Mouse (Mus musculus) C2C12 (cell line): Measurements from ENCODE around the gene Coq2. TPM values are rescaled to one million over a fixed set of nuclear protein-coding genes. Genes with fewer than 3 reads are reported as not detected.

Experiments used
- H3K27me3 ChIP-seq: one replicate; pipeline ENCODE4 v1.6.1; 2011; ENCODE audit not compliant: control insufficient read depth, insufficient read depth, insufficient read length
- H3K36me3 ChIP-seq: one replicate; pipeline ENCODE4 v1.6.1; 2011; ENCODE audit not compliant: control insufficient read depth, insufficient read depth
- H3K4me3 ChIP-seq: one replicate; pipeline ENCODE4 v1.5.1; 2011; ENCODE audit warnings: mild to moderate bottlenecking, control low read depth; ENCODE audit not compliant: poor library complexity, insufficient read depth, severe bottlenecking
- H3K79me2 ChIP-seq: one replicate; pipeline ENCODE4 v1.6.1; 2011; ENCODE audit not compliant: control insufficient read depth, insufficient read depth
- H3K79me3 ChIP-seq: one replicate; pipeline ENCODE4 v1.6.1; 2011; ENCODE audit warnings: low read depth, control low read depth
- H3ac ChIP-seq: one replicate; pipeline ENCODE3; 2011; ENCODE audit warnings: low read depth; ENCODE audit not compliant: control insufficient read depth, insufficient read length
- CEBPB ChIP-seq: IDR thresholded peaks from one replicate; pipeline ENCODE4 v1.6.1; 2011; ENCODE audit warnings: low read depth, mild to moderate bottlenecking, control low read depth, moderate library complexity
- CTCF ChIP-seq: IDR thresholded peaks from one replicate; pipeline ENCODE4 v1.5.1; 2011; ENCODE audit not compliant: control insufficient read depth, insufficient read depth, insufficient read length
- FOSL1 ChIP-seq: IDR thresholded peaks from one replicate; pipeline ENCODE4 v1.8.0; 2011; ENCODE audit warnings: mild to moderate bottlenecking, low read length; ENCODE audit not compliant: poor library complexity, insufficient read depth, severe bottlenecking
- MAX ChIP-seq: IDR thresholded peaks from one replicate; pipeline ENCODE4 v1.6.1; 2011; ENCODE audit warnings: mild to moderate bottlenecking, control low read depth
- MYOD1 ChIP-seq: IDR thresholded peaks from one replicate; pipeline ENCODE4 v1.6.1; 2011; ENCODE audit warnings: low read depth; ENCODE audit not compliant: control insufficient read depth, insufficient read length
- MYOG ChIP-seq: IDR thresholded peaks from one replicate; pipeline ENCODE4 v1.6.1; 2011; ENCODE audit not compliant: control insufficient read depth, insufficient read length; ENCODE audit errors: extremely low read depth
- USF1 ChIP-seq: IDR thresholded peaks from one replicate; pipeline ENCODE4 v1.6.1; 2011; ENCODE audit warnings: low read depth, mild to moderate bottlenecking, control low read depth, moderate library complexity
- polyA plus RNA-seq: library from polyadenylated mRNA; unstranded; fragments of >200 nt; fragmentation: generic; extraction: Trizol; gene quantifications from one replicate; pipeline ENCODE4 v1.2.1, GENCODE M21; 2012; ENCODE audit warnings: missing spikeins

Gene Coq2
- polyA plus RNA-seq, 1 experiment = 25.0 TPM

DNA sequence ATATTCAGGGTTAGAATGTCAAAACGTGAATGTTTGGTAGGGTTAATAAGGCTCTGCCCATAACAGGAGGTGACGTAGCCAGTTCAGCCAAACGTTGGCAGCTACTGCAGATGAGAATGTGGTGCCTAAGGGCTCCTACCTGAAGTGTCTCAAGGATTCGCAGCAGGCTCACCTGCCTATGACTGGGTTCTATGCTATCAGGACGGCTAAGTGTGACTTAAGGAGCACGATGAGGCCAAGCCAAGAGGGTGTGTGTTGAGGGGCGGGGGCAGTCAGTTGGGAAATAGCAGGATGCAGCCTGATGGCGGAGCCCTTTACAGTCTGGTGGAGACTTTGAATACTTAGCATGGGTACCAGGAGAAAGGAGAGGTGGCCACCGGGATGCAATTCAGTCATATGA lies 22.6 kb downstream of the Coq2 start:
- H3K79me2 ChIP-seq = no peaks in the 10 kb centered on the region
- no peaks in the 10 kb centered on the region for H3K79me3 ChIP-seq
- no peaks in the 10 kb centered on the region for H3K36me3 ChIP-seq
- TF ChIP-seq CEBPB (no peak), MYOD1 (no peak), MYOG (no peak), FOSL1 (no peak), MAX (no peak), CTCF (no peak), USF1 (no peak)
- H3K4me3 ChIP-seq = no peak overlapping the region
- H3K27me3 ChIP-seq = no peaks in the 10 kb centered on the region
- H3ac ChIP-seq = no peak overlapping the region

DNA sequence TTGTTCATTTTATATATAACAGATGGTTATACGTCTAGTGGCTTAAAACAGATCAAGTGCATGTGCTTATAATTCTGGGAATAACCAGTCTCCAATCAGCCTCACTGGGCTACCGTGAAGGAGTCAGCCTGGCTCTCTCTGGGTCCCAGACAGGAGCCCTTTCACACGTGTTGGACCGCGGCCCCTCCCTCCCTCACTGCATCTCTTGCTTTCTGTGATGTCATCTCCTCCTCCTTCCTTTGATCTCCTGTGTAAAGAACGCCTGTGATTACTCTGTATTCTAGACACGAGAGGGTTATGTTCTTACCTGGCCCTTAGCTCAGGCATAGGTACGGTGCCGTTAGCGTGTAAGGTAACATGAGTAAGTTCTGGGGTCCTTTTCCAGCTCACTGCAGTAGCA lies 23.5 kb downstream of the Coq2 start:
- H3K36me3 ChIP-seq = no peaks in the 10 kb centered on the region
- TF ChIP-seq CTCF = no peak
- TF ChIP-seq MYOG = no peak
- TF ChIP-seq MYOD1 = no peak
- no peak for TF ChIP-seq CEBPB
- TF ChIP-seq FOSL1 = no peak
- TF ChIP-seq MAX = no peak
- no peak for TF ChIP-seq USF1
- H3K4me3 ChIP-seq = no peak overlapping the region
- H3K79me3 ChIP-seq = no peaks in the 10 kb centered on the region
- no peaks in the 10 kb centered on the region for H3K27me3 ChIP-seq
- H3ac ChIP-seq = no peak overlapping the region
- H3K79me2 ChIP-seq = no peaks in the 10 kb centered on the region

DNA sequence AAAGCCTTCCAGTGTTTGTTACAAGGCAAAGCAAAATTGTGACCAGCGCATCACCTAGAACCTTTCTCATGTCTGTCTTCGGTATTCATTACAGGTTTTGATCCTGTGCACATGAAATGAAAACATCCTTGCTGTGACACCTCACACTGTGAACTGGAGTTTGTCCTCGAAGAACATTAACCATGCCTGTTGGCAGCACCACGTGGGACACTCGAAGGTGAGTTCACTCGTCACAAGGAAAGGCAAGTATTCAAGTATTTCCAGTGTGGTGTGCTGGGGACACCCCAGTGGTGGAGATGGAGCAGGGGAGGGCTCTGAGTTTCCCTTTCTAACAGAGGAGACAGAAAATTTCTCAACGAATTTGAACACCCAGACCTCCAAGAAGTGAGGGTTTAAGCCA lies 24.0 kb downstream of the Coq2 start:
- Histone ChIP-seq H3K36me3 (no peaks in the 10 kb centered on the region), H3K79me2 (no peaks in the 10 kb centered on the region), H3ac (no peak overlapping the region), H3K79me3 (no peaks in the 10 kb centered on the region), H3K4me3 (no peak overlapping the region), H3K27me3 (no peaks in the 10 kb centered on the region)
- TF ChIP-seq CTCF = no peak
- TF ChIP-seq MAX = no peak
- no peak for TF ChIP-seq USF1
- no peak for TF ChIP-seq MYOD1
- TF ChIP-seq MYOG = no peak
- no peak for TF ChIP-seq FOSL1
- no peak for TF ChIP-seq CEBPB

DNA sequence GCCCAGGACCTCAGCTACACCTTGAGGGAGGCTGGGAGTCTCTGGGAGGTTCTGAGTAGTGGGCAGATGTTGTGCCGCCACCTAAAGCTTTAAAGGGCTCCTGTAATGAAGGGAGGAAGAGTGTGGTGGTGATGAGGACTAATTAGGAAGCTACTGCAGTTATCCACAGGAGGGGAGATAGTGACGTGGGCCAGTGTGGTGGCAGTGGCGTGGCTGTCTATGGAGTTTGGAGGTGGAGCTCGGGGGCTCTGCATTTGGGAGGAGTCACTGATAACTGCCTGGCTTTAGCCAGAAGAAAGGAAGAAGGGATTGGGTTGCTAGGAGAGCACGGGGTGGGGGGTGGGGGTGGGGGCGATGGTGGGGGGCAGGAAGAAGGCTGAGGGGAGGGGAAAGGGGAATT lies 26.4 kb downstream of the Coq2 start:
- Histone ChIP-seq H3K4me3 (no peak overlapping the region), H3ac (no peak overlapping the region), H3K27me3 (no peaks in the 10 kb centered on the region), H3K36me3 (no peaks in the 10 kb centered on the region), H3K79me2 (no peaks in the 10 kb centered on the region), H3K79me3 (no peaks in the 10 kb centered on the region)
- no peak for TF ChIP-seq MYOD1
- no peak for TF ChIP-seq CTCF
- TF ChIP-seq MYOG = no peak
- TF ChIP-seq FOSL1 = no peak
- no peak for TF ChIP-seq CEBPB
- no peak for TF ChIP-seq MAX
- TF ChIP-seq USF1 = no peak

DNA sequence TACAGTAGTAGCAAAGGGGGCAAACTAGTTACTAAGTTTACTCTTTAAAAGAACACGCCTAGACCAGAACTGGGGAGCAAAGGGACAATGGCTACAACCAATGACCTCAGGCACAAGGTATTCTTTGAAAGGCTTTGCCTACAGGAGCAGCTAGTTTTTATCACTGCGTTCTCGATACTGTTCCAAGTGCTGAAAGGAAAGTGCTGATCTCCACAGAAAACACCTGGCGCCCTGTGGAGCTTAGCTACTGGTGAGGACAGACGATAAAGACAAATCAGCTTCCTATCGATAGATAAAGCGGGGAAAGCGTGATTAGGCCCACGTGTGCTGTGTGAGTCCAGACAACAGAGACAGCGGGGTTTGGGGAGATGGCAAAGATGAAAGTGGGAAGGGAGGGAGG lies 26.9 kb downstream of the Coq2 start:
- Histone ChIP-seq H3ac (no peak overlapping the region), H3K27me3 (no peaks in the 10 kb centered on the region), H3K4me3 (no peak overlapping the region), H3K79me2 (no peaks in the 10 kb centered on the region), H3K36me3 (no peaks in the 10 kb centered on the region), H3K79me3 (no peaks in the 10 kb centered on the region)
- TF ChIP-seq FOSL1 (no peak), CTCF (no peak), MYOD1 (no peak), CEBPB (no peak), MYOG (no peak), USF1 (no peak), MAX (no peak)

DNA sequence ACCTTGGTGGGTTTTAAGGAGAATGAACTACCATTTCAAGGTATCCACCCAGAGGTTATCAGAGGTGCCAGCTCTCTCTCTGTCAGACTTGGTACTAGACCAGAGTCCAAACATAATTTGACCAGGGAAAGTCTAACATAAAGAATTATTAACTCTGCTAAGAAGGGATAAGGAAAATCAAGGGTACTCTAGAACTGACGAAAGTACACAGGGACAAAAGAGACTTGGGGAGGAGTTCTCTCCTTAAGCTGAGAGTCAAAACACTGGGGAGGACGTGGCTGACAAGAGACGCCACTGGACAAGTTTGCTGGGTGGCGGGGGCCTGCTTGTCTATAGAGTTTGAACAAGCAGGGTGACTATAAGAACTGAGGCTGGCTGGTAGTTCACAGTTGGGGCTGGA lies 28.4 kb downstream of the Coq2 start:
- no peaks in the 10 kb centered on the region for H3K79me3 ChIP-seq
- no peak overlapping the region for H3K4me3 ChIP-seq
- H3ac ChIP-seq = no peak overlapping the region
- H3K36me3 ChIP-seq = no peaks in the 10 kb centered on the region
- no peaks in the 10 kb centered on the region for H3K27me3 ChIP-seq
- no peak for TF ChIP-seq MYOD1
- TF ChIP-seq USF1 = no peak
- no peak for TF ChIP-seq MYOG
- no peak for TF ChIP-seq CTCF
- no peak for TF ChIP-seq FOSL1
- TF ChIP-seq MAX = no peak
- no peak for TF ChIP-seq CEBPB
- no peaks in the 10 kb centered on the region for H3K79me2 ChIP-seq
